Mouse (Mus musculus) stomach, postnatal 0 days (tissue): Measurements from ENCODE around the gene Timp3. TPM values are rescaled to one million over a fixed set of nuclear protein-coding genes. Genes with fewer than 3 reads are reported as not detected.

Source experiments
- ATAC-seq: fragments of 200-750 bp; cut with Nextera tagmentation; 2 replicates; pipeline ENCODE4 v1.8.0; 2017; ENCODE audit not compliant: low FRiP score, low TSS enrichment
- DNase-seq: peaks from one replicate; pipeline ENCODE4 v3.0.0-alpha.2; 2016; ENCODE audit warnings: low spot score
- H3K27ac ChIP-seq: fragments of 300-500 bp; sonication (generic); replicated peaks from 2 replicates; pipeline ENCODE4 v1.5.1; 2014; ENCODE audit warnings: mild to moderate bottlenecking, control low read depth
- H3K27me3 ChIP-seq: fragments of 300-500 bp; sonication (generic); 2 replicates; pipeline ENCODE4 v1.6.1; 2014; ENCODE audit warnings: low read length; ENCODE audit not compliant: control insufficient read depth, insufficient read depth
- H3K36me3 ChIP-seq: fragments of 300-500 bp; sonication (generic); 2 replicates; pipeline ENCODE4 v1.6.1; 2014; ENCODE audit warnings: low read length, mixed read lengths; ENCODE audit not compliant: control insufficient read depth, insufficient read depth
- H3K4me1 ChIP-seq: fragments of 300-500 bp; sonication (generic); replicated peaks from 2 replicates; pipeline ENCODE4 v1.6.1; 2014; ENCODE audit warnings: antibody characterized with exemption; ENCODE audit not compliant: control insufficient read depth, insufficient read depth
- H3K4me2 ChIP-seq: fragments of 300-500 bp; sonication (generic); replicated peaks from 2 replicates; pipeline ENCODE4 v1.6.1; 2014; ENCODE audit warnings: low read depth, mild to moderate bottlenecking, control low read depth, moderate library complexity
- H3K4me3 ChIP-seq: fragments of 300-500 bp; sonication (generic); 2 replicates; pipeline ENCODE4 v1.5.1; 2014; ENCODE audit warnings: low read depth, low read length, control low read depth
- H3K9ac ChIP-seq: fragments of 300-500 bp; sonication (generic); 2 replicates; pipeline ENCODE4 v1.6.1; 2014; ENCODE audit warnings: mild to moderate bottlenecking, low read length, control low read depth, mixed read lengths
- H3K9me3 ChIP-seq: fragments of 300-500 bp; sonication (generic); 2 replicates; pipeline ENCODE4 v1.6.1; 2016; ENCODE audit warnings: low read length; ENCODE audit not compliant: control insufficient read depth
- CTCF ChIP-seq: IDR thresholded peaks from 2 replicates; pipeline ENCODE4 v1.5.1; 2016; ENCODE audit warnings: antibody characterized with exemption, low read depth, mild to moderate bottlenecking, moderate library complexity
- EP300 ChIP-seq: optimal IDR thresholded peaks from 2 replicates; pipeline ENCODE3; 2016; ENCODE audit warnings: antibody characterized with exemption
- WGBS: fragments of 180-500 bp; shearing (Covaris S2); extraction: QIAGEN DNeasy Blood & Tissue Kit; methylation state at CpG from one replicate; pipeline ENCODE4 v1.1.7; 2014; 5-methylcytosine and 5-hydroxymethylcytosine counted together
- polyA plus RNA-seq: library from polyadenylated mRNA; unstranded; fragments of >200 nt; fragmentation: Nextera tagmentation; extraction: Ambion mirVana; gene quantifications from 2 replicates; pipeline ENCODE4 v1.2.1, GENCODE M21; 2015

Gene Timp3
- polyA plus RNA-seq, 1 experiment from 2014 or later = 33.0 TPM

DNA sequence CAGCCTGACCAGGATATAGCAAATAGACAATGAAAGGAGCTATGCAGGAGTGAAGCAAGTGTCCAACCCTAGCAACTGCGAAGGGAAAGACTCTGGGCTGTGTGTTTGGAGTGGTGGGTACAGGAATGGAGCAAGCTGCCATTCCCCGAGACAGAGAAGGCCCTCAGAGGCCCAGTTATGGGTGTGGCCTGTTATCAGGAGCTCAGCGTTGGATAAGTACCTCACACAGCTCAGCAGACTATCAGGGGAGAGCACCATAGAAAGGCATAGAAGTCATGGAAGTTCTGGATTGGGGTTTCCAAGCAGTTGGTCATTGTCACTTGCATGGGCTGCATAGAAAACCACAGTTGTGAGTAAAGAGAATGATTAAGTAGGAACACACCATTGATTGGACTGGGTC lies 32.8 kb downstream of the Timp3 start:
- no peak overlapping the region for H3K9ac ChIP-seq
- no peak overlapping the region for H3K27ac ChIP-seq
- H3K4me1 ChIP-seq = peaks cover 26% of the 10 kb centered on the region
- no peak for TF ChIP-seq CTCF
- no peak for TF ChIP-seq EP300
- WGBS = 67% methylated on average over 3 of the region's 3 CpGs
- H3K4me2 ChIP-seq = no peak overlapping the region
- DNase-seq (no peak), ATAC-seq (no peak)
- H3K27me3 ChIP-seq = no peaks in the 10 kb centered on the region
- H3K9me3 ChIP-seq = no peaks in the 10 kb centered on the region
- no peak overlapping the region for H3K4me3 ChIP-seq
- H3K36me3 ChIP-seq = no peaks in the 10 kb centered on the region

DNA sequence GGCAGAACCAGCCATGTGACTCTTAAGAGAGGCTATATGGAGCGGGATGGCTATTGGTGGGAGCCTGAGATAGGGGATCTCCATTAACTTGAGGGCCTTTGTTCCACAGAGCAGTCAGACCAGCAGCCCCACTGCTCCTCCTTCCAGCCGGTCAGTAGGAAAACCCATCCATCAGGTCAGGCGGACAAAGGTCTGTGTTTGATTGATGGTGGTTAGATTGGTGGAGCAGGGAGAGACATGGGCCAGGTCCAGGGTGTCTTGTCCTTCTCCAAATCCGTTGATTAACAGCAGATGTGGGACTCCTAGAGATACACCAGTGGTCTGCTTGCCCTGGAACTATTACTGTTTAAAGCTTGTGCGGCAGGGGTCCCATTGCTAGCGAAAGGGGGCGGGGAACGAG lies 34.4 kb downstream of the Timp3 start:
- Histone ChIP-seq H3K4me2 (no peak overlapping the region), H3K4me3 (no peak overlapping the region), H3K4me1 (peaks cover 38% of the 10 kb centered on the region), H3K27me3 (no peaks in the 10 kb centered on the region), H3K9ac (no peak overlapping the region), H3K9me3 (no peaks in the 10 kb centered on the region), H3K27ac (no peak overlapping the region), H3K36me3 (no peaks in the 10 kb centered on the region)
- ATAC-seq (no peak), DNase-seq (no peak)
- 40% methylated on average over 8 of the region's 8 CpGs for WGBS
- TF ChIP-seq EP300 (no peak), CTCF (no peak)

DNA sequence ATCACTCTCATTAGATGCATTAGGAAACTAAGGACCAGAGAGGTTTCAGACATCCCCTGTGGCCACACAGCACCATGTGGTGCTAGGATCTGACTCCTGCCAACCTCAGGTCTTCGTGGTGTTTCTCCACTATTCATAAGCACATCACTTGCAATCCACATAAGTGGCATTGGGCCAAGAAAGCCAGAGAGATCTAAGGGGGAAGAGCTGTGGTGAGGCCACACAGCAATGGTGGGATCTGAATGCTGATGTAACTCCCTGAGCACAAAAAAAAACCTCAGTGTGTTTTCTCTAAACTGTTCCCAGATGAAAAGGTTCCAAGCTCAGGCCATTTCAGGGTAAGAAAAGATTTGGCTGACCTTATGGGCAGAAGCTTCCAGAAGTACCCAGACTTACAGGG lies 36.3 kb downstream of the Timp3 start:
- DNase-seq (no peak), ATAC-seq (no peak)
- H3K9ac ChIP-seq = no peak overlapping the region
- H3K9me3 ChIP-seq = no peaks in the 10 kb centered on the region
- H3K27me3 ChIP-seq = no peaks in the 10 kb centered on the region
- peaks cover 43% of the 10 kb centered on the region for H3K4me1 ChIP-seq
- WGBS = 46% methylated on average over 1 of the region's 1 CpGs
- H3K4me3 ChIP-seq = no peak overlapping the region
- no peak overlapping the region for H3K4me2 ChIP-seq
- no peaks in the 10 kb centered on the region for H3K36me3 ChIP-seq
- no peak overlapping the region for H3K27ac ChIP-seq
- TF ChIP-seq CTCF (no peak), EP300 (no peak)

DNA sequence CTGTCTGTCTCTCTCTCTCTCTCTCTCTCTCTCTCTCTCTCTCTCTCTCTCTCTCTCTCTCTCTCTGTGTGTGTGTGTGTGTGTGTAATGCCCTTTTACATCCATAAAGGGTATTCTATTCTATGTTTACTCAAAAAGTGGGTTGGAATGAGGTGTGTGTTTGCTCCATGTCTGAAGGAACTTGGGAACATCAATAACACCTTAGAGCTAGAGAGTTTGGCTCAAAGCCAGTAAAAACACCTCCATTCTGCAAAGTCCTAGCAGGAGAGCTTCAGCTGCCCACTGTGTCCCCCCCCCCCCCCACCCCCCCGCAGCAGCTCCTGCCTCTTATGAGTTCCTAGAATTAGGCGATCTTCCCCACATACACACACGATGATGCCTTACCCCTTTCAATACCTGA lies 37.1 kb downstream of the Timp3 start:
- no peak for TF ChIP-seq EP300
- TF ChIP-seq CTCF = no peak
- Histone ChIP-seq H3K27me3 (no peaks in the 10 kb centered on the region), H3K4me1 (peaks cover 37% of the 10 kb centered on the region), H3K27ac (no peak overlapping the region), H3K4me2 (no peak overlapping the region), H3K36me3 (no peaks in the 10 kb centered on the region), H3K9me3 (no peaks in the 10 kb centered on the region), H3K9ac (no peak overlapping the region), H3K4me3 (no peak overlapping the region)
- DNase-seq (peak; percentile 38), ATAC-seq (peak; percentile 17; the same call in 1 of the 2 replicates)
- WGBS = 28% methylated on average over 3 of the region's 3 CpGs

- H3K9me3 ChIP-seq = no peaks in the 10 kb centered on the region
- peaks cover 36% of the 10 kb centered on the region for H3K4me1 ChIP-seq
- H3K9ac ChIP-seq = no peak overlapping the region
- no peaks in the 10 kb centered on the region for H3K36me3 ChIP-seq
- no peaks in the 10 kb centered on the region for H3K27me3 ChIP-seq
- no peak for TF ChIP-seq CTCF
- TF ChIP-seq EP300 = no peak
- H3K4me2 ChIP-seq = no peak overlapping the region
- no peak overlapping the region for H3K4me3 ChIP-seq
- DNase-seq (no peak), ATAC-seq (no peak)
- WGBS = 68% methylated on average over 4 of the region's 4 CpGs
- H3K27ac ChIP-seq = peak overlapping the region; percentile 93
Observed at GRCm38 (mm10) chr10:86338121-86338715, 38.0 kb downstream of the Timp3 start.

DNA sequence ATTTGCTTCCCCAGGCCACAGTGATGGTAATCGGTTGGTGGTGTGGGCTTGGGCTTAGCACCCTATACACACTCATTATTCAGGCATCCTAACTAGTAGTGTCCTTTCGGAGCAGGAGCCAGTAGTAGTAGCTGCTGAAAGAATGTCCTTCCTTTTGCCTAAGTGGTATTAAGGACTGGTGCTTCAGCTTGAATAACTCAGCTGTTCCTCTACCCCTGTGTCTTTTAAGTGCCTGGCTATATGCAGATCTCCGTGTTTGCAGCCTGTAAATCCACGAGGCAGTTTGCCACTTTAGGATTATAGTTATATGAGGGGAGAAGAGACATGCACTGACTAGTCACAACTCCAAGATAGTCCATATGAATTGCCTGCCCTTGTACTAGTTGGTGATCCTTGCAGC lies 38.9 kb downstream of the Timp3 start:
- Histone ChIP-seq H3K9me3 (no peaks in the 10 kb centered on the region), H3K4me2 (no peak overlapping the region), H3K9ac (no peak overlapping the region), H3K4me1 (peaks cover 36% of the 10 kb centered on the region), H3K27me3 (no peaks in the 10 kb centered on the region), H3K4me3 (no peak overlapping the region), H3K36me3 (no peaks in the 10 kb centered on the region), H3K27ac (peak overlapping the region; percentile 93)
- TF ChIP-seq EP300 (no peak), CTCF (no peak)
- ATAC-seq = no peak
- no peak for DNase-seq
- WGBS = 53% methylated on average over 4 of the region's 4 CpGs
